Mouse (Mus musculus): ENCODE measurements around the gene Slc27a5.

GRCm38 (mm10) chr7:12940599-12940998 is 57.4 kb downstream of the Slc27a5 start:
- TF ChIP-seq CTCF (conservative IDR thresholded peaks at IDR 0.05 in 1 of 2, IDR thresholded peaks at IDR 0.05 in 1 of 2; ENCODE audit: low read depth in 2 of 2, low read length in 2 of 2): no peak
- TF ChIP-seq TCF12 (IDR thresholded peaks at IDR 0.05; ENCODE audit: low read depth, low read length): no peak
- no peak for TF ChIP-seq E2F4 (IDR thresholded peaks at IDR 0.05; ENCODE audit: insufficient replicate concordance, low read depth, low read length)
- no peak for TF ChIP-seq POLR2A (IDR thresholded peaks at IDR 0.05; ENCODE audit: low read depth, low read length)
- TF ChIP-seq MXI1 (IDR thresholded peaks at IDR 0.05; ENCODE audit: low read depth, low read length): no peak
- TF ChIP-seq ZKSCAN1 (IDR thresholded peaks at IDR 0.05; ENCODE audit: borderline replicate concordance, low read depth, low read length): no peak
- TF ChIP-seq MAFK (IDR thresholded peaks at IDR 0.05; ENCODE audit: insufficient replicate concordance, low read length): no peak
- no peak for TF ChIP-seq GABPA (IDR thresholded peaks at IDR 0.05; ENCODE audit: insufficient replicate concordance, low read depth, low read length)
- no peak for TF ChIP-seq SMC3 (IDR thresholded peaks at IDR 0.05; ENCODE audit: low read depth, low read length)
- TF ChIP-seq EP300 (IDR thresholded peaks at IDR 0.05; ENCODE audit: low read length): peak; percentile 10; the same call in 1 of the 2 replicates
- no peak for TF ChIP-seq RAD21 (IDR thresholded peaks at IDR 0.05; ENCODE audit: low read depth, low read length)
- TF ChIP-seq USF2 (conservative IDR thresholded peaks at IDR 0.05; ENCODE audit: low read depth, low read length): no peak
- no peak for TF ChIP-seq KAT2A (IDR thresholded peaks at IDR 0.05; ENCODE audit: insufficient replicate concordance, low read length)
